Mouse (Mus musculus) liver, adult 2 months (tissue): Measurements from ENCODE around the gene Nucks1.

Experiments used
- CTCF ChIP-seq: fragments of 200-500 bp; IDR thresholded peaks from 2 replicates; pipeline ENCODE4 v1.5.1; 2011; ENCODE audit warnings: low read depth, low read length, control low read depth
- POLR2A ChIP-seq: fragments of 200-500 bp; IDR thresholded peaks from 2 replicates; pipeline ENCODE4 v1.6.1; 2011; ENCODE audit warnings: low read length, control low read depth; ENCODE audit not compliant: insufficient read depth; ENCODE audit errors: extremely low read depth

GRCm38 (mm10) chr1:131869561-131869960 is 40.8 kb upstream of the Nucks1 start:
- no peak for TF ChIP-seq POLR2A
- no peak for TF ChIP-seq CTCF
